Mouse (Mus musculus): Measurements from ENCODE around the gene Hoxc9.

GRCm38 (mm10) chr15:102998608-102999182, 22.5 kb downstream of the Hoxc9 start:
- TF ChIP-seq CTCF (IDR thresholded peaks at IDR 0.05; ENCODE audit: extremely low read depth, insufficient read length, insufficient replicate concordance, low read depth, low read length) (no peak), POLR2A (IDR thresholded peaks at IDR 0.05; ENCODE audit: low read depth, low read length) (no peak)

All from small intestine, adult 2 months (tissue).